Mouse (Mus musculus): Measurements from ENCODE around the gene Gnai3. TPM values are rescaled to one million over a fixed set of nuclear protein-coding genes. Genes with fewer than 3 reads are reported as not detected.

Gnai3 gene
- polyA plus RNA-seq (2012; ENCODE audit: low replicate concordance): 11.0 and 14.2 TPM in 2 replicates

GRCm38 (mm10) chr3:108145534-108146445 is at the start of gene Gnai3:
Gnai3 (minus strand) TSS chr3:108146146.

GRCm38 (mm10) chr3:108186098-108187047 is 40.4 kb upstream of the Gnai3 start, which contains the start of gene Amigo1:
Amigo1 (plus strand) TSS chr3:108186335.

GRCm38 (mm10) chr3:108154656-108155055 is 8.7 kb upstream of the Gnai3 start, which contains the start of gene Gpr61:
Gpr61 (minus strand) TSS chr3:108154882.

GRCm38 (mm10) chr3:108092536-108093115 is 53.3 kb downstream of the Gnai3 start, which contains the start of gene Gnat2:
Gnat2 (plus strand) TSS chr3:108092789.

GRCm38 (mm10) chr3:108086470-108086979 is 59.4 kb downstream of the Gnai3 start, which contains the start of gene Ampd2:
Ampd2 (minus strand) TSS chr3:108086651.

Other genes with a start within 250 kb of the Gnai3 start
- gene Gstm7, start 214.3 kb downstream of the Gnai3 start, polyA plus RNA-seq (2012; ENCODE audit: low replicate concordance): 0.47 TPM in 1 of 2 replicates, not detected in the other
- not detected in 2 replicates for gene Gstm6, start 202.4 kb downstream of the Gnai3 start, polyA plus RNA-seq (2012; ENCODE audit: low replicate concordance)
- not detected in 2 replicates for gene Gstm3, start 176.9 kb downstream of the Gnai3 start, polyA plus RNA-seq (2012; ENCODE audit: low replicate concordance)
- 0.15 TPM in 1 of 2 replicates, not detected in the other for gene Gstm2, start 159.7 kb downstream of the Gnai3 start, polyA plus RNA-seq (2012; ENCODE audit: low replicate concordance)
- gene Gstm1, start 128.2 kb downstream of the Gnai3 start, polyA plus RNA-seq (2012; ENCODE audit: low replicate concordance): 84.3 and 224 TPM in 2 replicates
- 1.4 and 3.0 TPM in 2 replicates for gene Gstm4, start 101.3 kb downstream of the Gnai3 start, polyA plus RNA-seq (2012; ENCODE audit: low replicate concordance)
- gene Ampd2, start 59.5 kb downstream of the Gnai3 start, polyA plus RNA-seq (2012; ENCODE audit: low replicate concordance): 39.0 and 70.0 TPM in 2 replicates
- gene Gnat2, start 53.4 kb downstream of the Gnai3 start, polyA plus RNA-seq (2012; ENCODE audit: low replicate concordance): 0.13 TPM in 1 of 2 replicates, not detected in the other
- 0.03 and 0.07 TPM in 2 replicates for gene Gpr61, start 8.7 kb upstream of the Gnai3 start, polyA plus RNA-seq (2012; ENCODE audit: low replicate concordance)
- 3.0 and 3.7 TPM in 2 replicates for gene Amigo1, start 40.2 kb upstream of the Gnai3 start, polyA plus RNA-seq (2012; ENCODE audit: low replicate concordance)
- 13.5 and 17.0 TPM in 2 replicates for gene Cyb561d1, start 55.1 kb upstream of the Gnai3 start, polyA plus RNA-seq (2012; ENCODE audit: low replicate concordance)
- 20.8 and 24.5 TPM in 2 replicates for gene Atxn7l2, start 64.8 kb upstream of the Gnai3 start, polyA plus RNA-seq (2012; ENCODE audit: low replicate concordance)
- not detected in 2 replicates for gene Sypl2, start 80.5 kb upstream of the Gnai3 start, polyA plus RNA-seq (2012; ENCODE audit: low replicate concordance)
- gene Psma5, start 110.8 kb upstream of the Gnai3 start, polyA plus RNA-seq (2012; ENCODE audit: low replicate concordance): 1.6 and 4.8 TPM in 2 replicates
- gene Sort1, start 137.9 kb upstream of the Gnai3 start, polyA plus RNA-seq (2012; ENCODE audit: low replicate concordance): 8.5 and 14.4 TPM in 2 replicates
- gene Mybphl, start 218.8 kb upstream of the Gnai3 start, polyA plus RNA-seq (2012; ENCODE audit: low replicate concordance): not detected in 2 replicates
- 2.0 and 4.1 TPM in 2 replicates for gene Psrc1, start 237.7 kb upstream of the Gnai3 start, polyA plus RNA-seq (2012; ENCODE audit: low replicate concordance)

Measured in hematopoietic multipotent progenitor cell, adult 10-12 weeks (in vitro differentiated cells).